Mouse (Mus musculus): Measurements from ENCODE around the gene Rnf24. TPM values are rescaled to one million over a fixed set of nuclear protein-coding genes. Genes with fewer than 3 reads are reported as not detected.

Gene Rnf24
- 20.3 and 21.8 TPM in 2 replicates for polyA plus RNA-seq (2012; rRNA removed)

- DNase-seq (ENCODE audit: extremely low spot score in 1 of 2, low spot score in 1 of 2) = peak; percentile 95 to 100
These were observed at the start of gene Rnf24 for GRCm38 (mm10) chr2:131352747-131353563. Rnf24 (minus strand) TSS chr2:131352892.

DNA sequence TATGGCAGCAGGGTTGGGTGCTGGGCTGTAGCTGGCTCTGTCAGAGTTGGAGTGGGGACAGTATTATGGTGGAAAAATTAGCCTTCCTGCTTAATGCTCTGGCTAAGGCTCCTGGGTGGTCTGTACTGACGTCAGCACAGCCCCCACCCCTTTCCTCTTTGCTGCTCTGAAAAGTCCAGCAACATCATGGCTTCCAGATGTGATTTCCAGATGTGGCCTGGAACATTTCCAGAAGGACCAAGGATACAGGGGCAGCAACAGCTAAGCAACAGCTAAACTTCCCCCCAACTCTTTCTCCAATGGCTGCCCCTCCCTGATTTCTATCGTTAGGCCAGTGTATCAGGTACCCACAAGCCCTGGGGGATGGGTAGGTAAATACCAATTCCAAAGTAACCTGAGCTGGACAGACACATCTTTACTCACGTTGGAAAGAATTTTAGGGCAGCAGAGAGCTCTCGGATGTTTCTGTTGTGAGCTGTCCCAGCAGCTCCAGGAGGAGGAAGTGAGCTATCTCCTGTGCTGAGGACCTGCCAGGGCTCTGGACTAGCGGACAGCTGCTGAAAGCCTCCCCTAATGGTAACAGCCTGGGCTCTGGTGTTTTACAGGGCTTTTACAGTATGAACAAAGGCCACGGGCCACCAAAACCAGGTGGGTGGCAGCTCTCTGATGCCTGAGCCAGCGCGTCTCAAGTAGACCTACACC, 49.3 kb upstream of the Rnf24 start:
- no peak for DNase-seq (ENCODE audit: extremely low spot score in 1 of 2, low spot score in 1 of 2)

DNA sequence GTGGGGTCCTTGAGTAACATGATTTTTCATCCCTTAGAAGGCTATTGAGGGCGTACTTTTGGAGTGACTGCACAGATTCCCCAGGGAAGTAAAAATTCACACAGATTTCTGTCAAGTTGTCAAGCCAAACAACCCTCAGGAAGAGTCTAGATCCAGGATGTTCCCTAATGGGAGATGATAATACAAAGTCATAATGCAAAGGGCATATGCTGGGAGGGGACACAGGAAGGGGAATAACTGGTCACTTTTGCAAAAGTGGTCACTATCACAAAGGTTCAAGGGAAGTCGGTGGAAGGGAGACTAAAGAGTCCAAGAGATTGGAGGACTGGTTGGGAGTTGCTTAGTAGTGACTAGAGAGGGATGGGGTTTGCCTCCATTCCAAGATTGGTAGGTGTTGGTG, 48.2 kb upstream of the Rnf24 start:
- no peak for DNase-seq (ENCODE audit: extremely low spot score in 1 of 2, low spot score in 1 of 2)

GRCm38 (mm10) chr2:131397323-131397848, 44.7 kb upstream of the Rnf24 start:
- peak in 1 of 2 experiments; percentile 39 for DNase-seq (ENCODE audit: extremely low spot score in 1 of 2, low spot score in 1 of 2)

- no peak for DNase-seq (ENCODE audit: extremely low spot score in 1 of 2, low spot score in 1 of 2)
These were observed 33.8 kb upstream of the Rnf24 start for GRCm38 (mm10) chr2:131386350-131386962.

- peak; percentile 41 to 71 for DNase-seq (ENCODE audit: extremely low spot score in 1 of 2, low spot score in 1 of 2)
These were observed 32.5 kb upstream of the Rnf24 start for GRCm38 (mm10) chr2:131385176-131385575.

- DNase-seq (ENCODE audit: extremely low spot score in 1 of 2, low spot score in 1 of 2) = no peak
These were observed 26.8 kb upstream of the Rnf24 start for GRCm38 (mm10) chr2:131379541-131379940.

- peak in 1 of 2 experiments; percentile 45 for DNase-seq (ENCODE audit: extremely low spot score in 1 of 2, low spot score in 1 of 2)
These were observed 26.2 kb upstream of the Rnf24 start for GRCm38 (mm10) chr2:131378872-131379271.

DNA sequence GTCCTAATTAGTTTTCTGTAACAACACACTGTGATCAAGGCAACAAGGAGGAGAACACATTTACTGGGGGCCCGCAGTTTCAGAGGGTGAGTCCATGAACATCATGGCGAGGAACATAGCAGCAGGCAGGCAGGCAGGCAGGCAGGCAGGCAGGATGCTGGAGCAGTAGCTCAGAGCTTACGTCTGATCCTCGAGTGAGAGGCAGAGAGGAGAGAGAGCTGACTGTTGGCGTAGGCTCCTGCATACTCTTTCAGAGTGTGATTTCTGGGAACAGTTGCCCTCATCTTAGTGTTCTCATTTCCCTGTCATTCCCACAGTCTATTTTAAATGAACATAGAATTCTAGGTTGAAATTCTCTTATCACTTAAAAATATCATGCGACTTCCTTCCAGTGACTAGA, 24.4 kb upstream of the Rnf24 start:
- DNase-seq (ENCODE audit: extremely low spot score in 1 of 2, low spot score in 1 of 2) = peak; percentile 67 to 72

- no peak for DNase-seq (ENCODE audit: extremely low spot score in 1 of 2, low spot score in 1 of 2)
These were observed 21.0 kb upstream of the Rnf24 start for GRCm38 (mm10) chr2:131373656-131374055.

GRCm38 (mm10) chr2:131372276-131372877, 19.7 kb upstream of the Rnf24 start:
- DNase-seq (ENCODE audit: extremely low spot score in 1 of 2, low spot score in 1 of 2) = no peak

DNA sequence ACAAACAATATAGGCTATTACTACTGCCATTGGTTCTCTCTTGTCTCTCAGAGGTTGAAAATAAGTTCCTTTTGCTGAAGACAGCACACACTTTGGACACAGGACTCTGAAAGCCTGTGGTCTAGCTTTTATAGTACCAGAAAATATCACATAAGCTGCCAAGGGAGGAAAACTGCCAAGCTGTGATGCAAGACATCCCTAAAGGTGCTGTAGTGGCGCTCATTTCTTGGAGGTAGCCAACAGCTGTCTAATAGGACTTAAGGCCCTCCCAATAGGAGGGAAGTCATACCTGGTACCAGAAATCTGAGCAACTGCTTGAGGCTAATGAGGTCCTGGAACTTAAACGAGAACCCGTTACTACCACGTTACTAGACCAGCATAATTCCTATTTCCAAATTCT, 19.1 kb upstream of the Rnf24 start:
- DNase-seq (ENCODE audit: extremely low spot score in 1 of 2, low spot score in 1 of 2) = no peak

- no peak for DNase-seq (ENCODE audit: extremely low spot score in 1 of 2, low spot score in 1 of 2)
These were observed 18.1 kb upstream of the Rnf24 start for GRCm38 (mm10) chr2:131370828-131371227.

- no peak for DNase-seq (ENCODE audit: extremely low spot score in 1 of 2, low spot score in 1 of 2)
These were observed 12.0 kb upstream of the Rnf24 start for GRCm38 (mm10) chr2:131364689-131365088.

DNA sequence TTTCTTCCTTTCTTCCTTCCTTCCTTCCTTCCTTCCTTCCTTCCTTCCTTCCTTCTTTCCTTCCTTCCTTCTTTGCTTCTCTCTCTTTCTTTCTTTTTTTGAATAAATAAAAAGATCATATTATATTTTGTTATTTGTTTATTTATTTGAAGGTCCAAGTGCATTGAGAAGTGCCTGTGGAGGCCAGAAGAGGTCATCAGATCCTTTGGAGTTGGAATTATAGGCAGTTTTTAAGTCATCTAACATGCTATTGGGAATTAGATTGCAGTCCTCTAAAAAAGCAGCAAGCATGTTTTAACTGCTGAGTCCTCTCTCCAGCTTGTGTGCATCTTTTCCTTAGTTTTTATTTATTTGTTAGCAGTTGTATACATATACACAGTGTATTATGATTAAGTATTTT, 5.8 kb upstream of the Rnf24 start:
- no peak for DNase-seq (ENCODE audit: extremely low spot score in 1 of 2, low spot score in 1 of 2)

- no peak for DNase-seq (ENCODE audit: extremely low spot score in 1 of 2, low spot score in 1 of 2)
These were observed 1.4 kb upstream of the Rnf24 start for GRCm38 (mm10) chr2:131354049-131354448.

DNA sequence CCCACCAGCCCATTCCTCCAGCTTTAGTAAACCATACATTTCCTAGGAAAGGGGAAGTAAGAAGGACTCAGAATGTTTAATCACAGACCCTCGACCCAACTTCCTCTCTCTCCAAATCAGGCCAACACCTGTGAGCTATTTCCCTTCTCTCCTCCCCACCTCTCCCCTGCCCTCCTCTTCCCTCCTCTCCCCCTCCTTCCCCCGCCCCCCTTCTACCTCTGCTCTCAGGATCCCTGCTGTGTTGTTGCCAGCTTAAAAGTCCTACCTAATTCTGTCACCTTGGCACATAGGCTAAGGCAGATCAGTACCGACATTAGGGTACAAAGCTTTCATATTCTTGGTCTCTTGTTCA, 848 bp upstream of the Rnf24 start:
- no peak for DNase-seq (ENCODE audit: extremely low spot score in 1 of 2, low spot score in 1 of 2)

DNA sequence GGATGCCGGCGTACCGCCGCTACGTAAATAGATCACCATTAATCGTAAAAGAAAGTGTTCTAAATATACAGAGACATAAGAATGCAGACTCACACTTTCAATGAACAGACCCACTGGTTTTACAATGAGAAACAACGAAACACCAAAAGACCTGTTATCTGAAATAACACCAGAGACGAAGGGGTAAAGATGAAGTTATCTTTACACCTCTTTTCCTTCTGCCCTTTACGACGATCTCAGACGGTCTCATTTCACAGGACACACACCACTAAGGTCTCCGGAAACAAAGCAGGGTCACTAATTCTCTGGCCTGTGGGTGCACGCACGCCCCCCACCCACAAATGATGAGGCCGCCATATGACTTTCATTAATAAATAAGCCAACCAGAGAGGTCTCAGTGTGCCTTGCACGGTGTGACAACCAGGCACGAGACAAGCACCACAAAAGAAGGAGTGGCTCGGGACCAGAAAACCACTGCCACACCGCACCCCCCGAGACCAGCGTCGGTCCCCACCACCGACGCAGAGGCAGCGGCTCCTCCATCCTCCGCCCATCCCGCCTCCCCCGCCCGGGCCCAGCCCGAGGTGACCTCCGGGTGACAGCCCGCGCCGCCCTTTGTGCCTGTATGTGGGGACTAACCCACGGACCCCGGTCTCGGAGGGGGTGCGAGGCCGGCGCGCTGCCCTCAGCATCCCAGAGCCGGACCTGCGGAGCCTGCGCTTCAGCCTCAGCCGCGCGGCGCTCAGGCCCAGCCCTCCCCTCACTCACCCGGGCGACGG, 535 bp downstream of the Rnf24 start:
- no peak for DNase-seq (ENCODE audit: extremely low spot score in 1 of 2, low spot score in 1 of 2)

DNA sequence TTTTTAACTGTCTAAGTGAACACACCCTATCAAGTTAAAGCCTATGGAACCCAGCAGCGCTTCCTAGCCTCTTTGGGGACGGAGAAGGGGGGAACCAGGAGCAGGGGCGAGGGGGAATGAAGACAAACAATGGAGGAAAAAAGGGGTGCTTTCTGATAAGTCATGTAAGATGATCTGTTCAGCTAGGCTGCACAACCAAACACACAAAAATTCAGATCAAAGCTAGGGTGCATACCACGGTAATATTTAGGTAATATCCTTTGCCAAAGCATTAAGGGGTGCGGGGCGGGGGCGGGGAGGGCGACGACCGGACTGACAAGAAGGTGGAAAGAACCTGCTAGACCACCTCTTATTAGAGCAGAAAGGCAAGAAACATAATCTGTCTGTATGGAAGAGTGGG, 1.2 kb downstream of the Rnf24 start:
- DNase-seq (ENCODE audit: extremely low spot score in 1 of 2, low spot score in 1 of 2) = peak in 1 of 2 experiments; percentile 17

GRCm38 (mm10) chr2:131350301-131350700, 2.4 kb downstream of the Rnf24 start:
- DNase-seq (ENCODE audit: extremely low spot score in 1 of 2, low spot score in 1 of 2) = no peak

Measured in frontal cortex, adult 2 months (tissue).